Mouse (Mus musculus) G1E (cell line): ENCODE results near the gene Olfr412.

Source experiments
- CTCF ChIP-seq: IDR thresholded peaks from 2 replicates; pipeline ENCODE4 v1.5.1; 2012; ENCODE audit warnings: low read depth, low read length, inconsistent platforms, mixed read lengths
- GATA1 ChIP-seq: IDR thresholded peaks from 2 replicates; pipeline ENCODE4 v1.6.1; 2012; ENCODE audit warnings: borderline replicate concordance, low read length, inconsistent platforms, mixed read lengths
- GATA2 ChIP-seq: IDR thresholded peaks from 2 replicates; pipeline ENCODE4 v1.6.1; 2012; ENCODE audit warnings: low read depth, low read length, inconsistent platforms, borderline replicate concordance
- TAL1 ChIP-seq: conservative IDR thresholded peaks from 2 replicates; pipeline ENCODE4 v1.6.1; 2012; ENCODE audit warnings: low read depth, low read length, inconsistent platforms, mixed read lengths

GRCm38 (mm10) chr11:74326044-74326443, 35.8 kb upstream of the Olfr412 start:
- TF ChIP-seq CTCF (no peak), GATA2 (no peak), TAL1 (no peak), GATA1 (no peak)
